Mouse (Mus musculus): ENCODE results near the gene Ang2. TPM values are rescaled to one million over a fixed set of nuclear protein-coding genes. Genes with fewer than 3 reads are reported as not detected.

The Ang2 gene
- total and polyA plus RNA-seq, 2 experiments from 2014 or later, result not detected

DNA sequence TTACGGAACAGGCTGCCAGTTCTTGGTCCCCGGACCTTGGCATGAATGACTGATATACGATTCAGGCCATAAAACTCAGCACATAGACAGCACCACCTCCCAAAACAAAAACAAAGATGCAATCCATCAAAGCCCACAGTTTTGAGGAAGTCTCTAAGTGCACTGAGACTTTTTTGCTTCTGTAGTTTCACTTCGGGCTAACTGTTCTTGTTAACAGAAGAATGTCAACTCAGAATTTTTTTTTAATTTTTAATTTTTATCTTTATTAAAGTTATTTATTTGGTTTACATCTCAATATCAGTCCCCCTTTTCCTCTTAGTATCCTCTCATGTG is 42.2 kb downstream of the Ang2 start:
- Histone ChIP-seq H3K9me3 (ENCODE audit: low read length) (no peaks in the 10 kb centered on the region), H3K36me3 (ENCODE audit: insufficient read depth, low read length) (no peaks in the 10 kb centered on the region), H3K4me2 (ENCODE audit: low read depth, low read length, poor library complexity, severe bottlenecking) (no peak overlapping the region), H3K27ac (ENCODE audit: low read depth, low read length) (no peak overlapping the region), H3K27me3 (ENCODE audit: insufficient read depth, low read length) (no peaks in the 10 kb centered on the region), H3K4me1 (ENCODE audit: insufficient read depth, low read length) (no peaks in the 10 kb centered on the region), H3K9ac (replicated peaks; ENCODE audit: low read length, poor library complexity, severe bottlenecking) (no peak overlapping the region), H3K4me3 (ENCODE audit: low read depth, low read length) (no peak overlapping the region)
- 88% methylated on average over 4 of the region's 4 CpGs for WGBS
- ATAC-seq (ENCODE audit: low FRiP score) (no peak), DNase-seq (ENCODE audit: low spot score) (no peak)
- TF ChIP-seq CTCF (IDR thresholded peaks at IDR 0.05), result no peak

DNA sequence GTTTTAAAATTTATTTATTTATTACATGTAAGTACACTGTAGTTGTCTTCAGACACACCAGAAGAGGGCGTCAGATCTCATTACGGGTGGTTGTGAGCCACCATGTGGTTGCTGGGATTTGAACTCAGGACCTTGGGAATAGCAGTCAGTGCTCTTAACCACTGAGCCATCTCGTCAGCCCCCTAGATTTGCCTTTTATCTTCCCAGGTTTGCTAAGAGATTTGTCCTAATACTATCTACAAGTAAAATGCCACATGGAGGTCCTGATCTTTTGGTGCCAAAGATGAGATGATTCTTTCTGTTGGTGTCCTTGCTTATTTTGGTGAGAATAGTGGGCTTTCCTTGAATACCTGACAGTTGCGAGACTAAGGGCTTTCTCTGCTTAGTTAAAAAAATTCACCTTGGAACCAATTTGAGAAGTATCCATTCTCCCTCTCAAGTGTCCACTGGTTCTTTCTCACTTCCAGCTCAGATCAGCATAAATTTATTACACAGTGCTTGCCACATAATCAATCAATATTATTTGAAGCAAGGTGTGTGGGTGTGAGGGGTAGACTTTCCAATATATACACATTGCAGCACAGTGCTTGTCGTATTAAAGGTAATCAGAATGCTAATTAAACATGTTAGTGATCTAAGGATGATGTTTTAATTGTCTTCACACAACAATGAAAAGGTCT is 42.8 kb downstream of the Ang2 start:
- TF ChIP-seq CTCF (IDR thresholded peaks at IDR 0.05), result no peak
- no peaks in the 10 kb centered on the region for H3K36me3 ChIP-seq (ENCODE audit: insufficient read depth, low read length)
- WGBS, result 89% methylated on average over 5 of the region's 5 CpGs
- no peak overlapping the region for H3K27ac ChIP-seq (ENCODE audit: low read depth, low read length)
- H3K4me3 ChIP-seq (ENCODE audit: low read depth, low read length), result no peak overlapping the region
- H3K9ac ChIP-seq (replicated peaks; ENCODE audit: low read length, poor library complexity, severe bottlenecking), result no peak overlapping the region
- DNase-seq (ENCODE audit: low spot score) (no peak), ATAC-seq (ENCODE audit: low FRiP score) (no peak)
- H3K27me3 ChIP-seq (ENCODE audit: insufficient read depth, low read length), result no peaks in the 10 kb centered on the region
- no peaks in the 10 kb centered on the region for H3K9me3 ChIP-seq (ENCODE audit: low read length)
- no peak overlapping the region for H3K4me2 ChIP-seq (ENCODE audit: low read depth, low read length, poor library complexity, severe bottlenecking)
- H3K4me1 ChIP-seq (ENCODE audit: insufficient read depth, low read length), result no peaks in the 10 kb centered on the region

DNA sequence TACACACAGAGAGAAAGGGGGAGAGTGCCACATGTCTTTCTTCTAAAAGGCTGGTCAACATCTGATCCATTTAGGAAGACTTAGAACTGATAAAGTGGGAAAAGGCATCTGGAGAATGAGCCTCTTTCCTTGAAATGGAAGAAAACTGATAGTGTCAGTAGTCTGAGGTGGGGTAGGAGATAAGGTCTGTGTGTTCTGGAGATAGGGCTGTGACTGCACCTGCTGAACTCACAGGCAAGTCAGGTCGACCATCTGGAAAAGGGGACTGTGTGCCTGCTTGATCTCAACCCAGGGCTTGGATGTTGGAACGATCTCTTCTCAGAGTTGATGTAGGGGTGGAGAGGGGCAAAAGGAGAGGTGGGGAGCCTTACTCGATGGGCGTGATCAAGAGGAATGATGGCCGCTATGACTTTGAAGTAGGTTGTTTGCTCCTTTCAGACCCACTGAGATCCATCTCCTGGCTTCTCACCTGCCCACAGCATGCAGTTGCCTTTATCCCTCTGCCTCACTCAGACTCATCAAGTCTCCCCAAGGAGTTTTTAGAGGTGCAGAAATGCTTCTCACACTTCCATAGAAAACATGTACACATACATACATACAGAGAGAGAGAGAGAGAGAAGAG is 46.6 kb downstream of the Ang2 start:
- Histone ChIP-seq H3K4me3 (ENCODE audit: low read depth, low read length) (no peak overlapping the region), H3K4me2 (ENCODE audit: low read depth, low read length, poor library complexity, severe bottlenecking) (no peak overlapping the region), H3K4me1 (ENCODE audit: insufficient read depth, low read length) (no peaks in the 10 kb centered on the region), H3K9me3 (ENCODE audit: low read length) (no peaks in the 10 kb centered on the region), H3K27ac (ENCODE audit: low read depth, low read length) (no peak overlapping the region), H3K36me3 (ENCODE audit: insufficient read depth, low read length) (no peaks in the 10 kb centered on the region), H3K27me3 (ENCODE audit: insufficient read depth, low read length) (no peaks in the 10 kb centered on the region), H3K9ac (replicated peaks; ENCODE audit: low read length, poor library complexity, severe bottlenecking) (no peak overlapping the region)
- WGBS, result 88% methylated on average over 5 of the region's 5 CpGs
- ATAC-seq (ENCODE audit: low FRiP score) (no peak), DNase-seq (ENCODE audit: low spot score) (no peak)
- no peak for TF ChIP-seq CTCF (IDR thresholded peaks at IDR 0.05)

DNA sequence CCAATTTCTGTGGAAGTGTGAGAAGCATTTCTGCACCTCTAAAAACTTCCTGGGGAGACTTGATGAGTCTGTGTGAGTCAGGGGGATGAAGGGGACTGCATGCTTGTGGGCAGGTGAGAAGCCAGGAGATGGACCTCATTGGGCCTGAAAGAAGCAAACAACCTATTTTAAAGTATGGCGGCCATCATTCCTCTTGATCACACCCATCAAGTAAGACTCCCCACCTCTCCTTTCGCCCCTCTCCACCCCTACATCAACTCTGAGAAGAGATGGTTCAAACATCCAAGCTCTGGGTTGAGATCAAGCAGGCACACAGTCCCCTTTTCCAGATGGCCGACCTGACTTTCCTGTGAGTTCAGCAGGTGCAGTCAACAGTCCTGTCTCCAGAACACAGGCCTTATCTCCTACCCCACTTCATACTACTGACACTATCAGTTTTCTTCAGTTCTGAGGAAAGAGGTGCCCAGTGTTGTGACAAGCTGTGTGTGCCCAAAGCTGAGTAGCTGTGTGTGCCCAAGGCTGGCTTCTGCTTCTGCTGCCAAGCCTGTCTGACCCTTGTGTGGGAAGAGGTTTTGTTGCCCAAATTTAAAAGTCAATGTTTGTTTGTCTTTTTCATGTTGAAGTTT is 48.6 kb downstream of the Ang2 start:
- H3K27ac ChIP-seq (ENCODE audit: low read depth, low read length), result no peak overlapping the region
- no peak overlapping the region for H3K9ac ChIP-seq (replicated peaks; ENCODE audit: low read length, poor library complexity, severe bottlenecking)
- DNase-seq (ENCODE audit: low spot score), result no peak
- H3K4me2 ChIP-seq (ENCODE audit: low read depth, low read length, poor library complexity, severe bottlenecking), result no peak overlapping the region
- TF ChIP-seq CTCF (IDR thresholded peaks at IDR 0.05), result no peak
- no peaks in the 10 kb centered on the region for H3K9me3 ChIP-seq (ENCODE audit: low read length)
- H3K4me3 ChIP-seq (ENCODE audit: low read depth, low read length), result no peak overlapping the region
- 93% methylated on average over 3 of the region's 3 CpGs for WGBS
- H3K27me3 ChIP-seq (ENCODE audit: insufficient read depth, low read length), result no peaks in the 10 kb centered on the region
- H3K36me3 ChIP-seq (ENCODE audit: insufficient read depth, low read length), result no peaks in the 10 kb centered on the region
- ATAC-seq (ENCODE audit: low FRiP score), result no peak
- no peaks in the 10 kb centered on the region for H3K4me1 ChIP-seq (ENCODE audit: insufficient read depth, low read length)

DNA sequence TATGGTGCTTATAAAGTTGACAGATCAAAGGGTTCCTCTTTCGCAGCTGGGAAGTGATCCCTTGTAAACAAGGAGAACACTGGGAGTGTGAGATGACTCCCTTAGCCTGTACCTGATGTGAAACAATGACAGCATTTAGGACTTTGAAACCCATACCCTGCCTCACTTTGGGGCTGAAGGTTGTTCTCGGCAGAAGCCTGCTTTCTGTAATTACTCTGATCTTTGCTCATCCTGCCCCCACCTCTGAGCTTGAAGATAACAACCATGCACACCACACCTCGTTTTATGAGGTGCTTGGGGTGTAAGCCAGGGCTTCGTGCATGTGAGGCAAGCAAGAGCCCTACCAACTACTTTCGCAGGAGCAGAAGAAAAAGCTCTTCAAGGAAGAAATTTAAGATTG is 49.8 kb downstream of the Ang2 start:
- DNase-seq (ENCODE audit: low spot score) (no peak), ATAC-seq (ENCODE audit: low FRiP score) (no peak)
- H3K4me3 ChIP-seq (ENCODE audit: low read depth, low read length), result no peak overlapping the region
- no peaks in the 10 kb centered on the region for H3K4me1 ChIP-seq (ENCODE audit: insufficient read depth, low read length)
- no peak for TF ChIP-seq CTCF (IDR thresholded peaks at IDR 0.05)
- no peak overlapping the region for H3K27ac ChIP-seq (ENCODE audit: low read depth, low read length)
- H3K36me3 ChIP-seq (ENCODE audit: insufficient read depth, low read length), result no peaks in the 10 kb centered on the region
- WGBS, result 75% methylated on average over 5 of the region's 5 CpGs
- no peak overlapping the region for H3K9ac ChIP-seq (replicated peaks; ENCODE audit: low read length, poor library complexity, severe bottlenecking)
- H3K27me3 ChIP-seq (ENCODE audit: insufficient read depth, low read length), result no peaks in the 10 kb centered on the region
- no peaks in the 10 kb centered on the region for H3K9me3 ChIP-seq (ENCODE audit: low read length)
- no peak overlapping the region for H3K4me2 ChIP-seq (ENCODE audit: low read depth, low read length, poor library complexity, severe bottlenecking)

DNA sequence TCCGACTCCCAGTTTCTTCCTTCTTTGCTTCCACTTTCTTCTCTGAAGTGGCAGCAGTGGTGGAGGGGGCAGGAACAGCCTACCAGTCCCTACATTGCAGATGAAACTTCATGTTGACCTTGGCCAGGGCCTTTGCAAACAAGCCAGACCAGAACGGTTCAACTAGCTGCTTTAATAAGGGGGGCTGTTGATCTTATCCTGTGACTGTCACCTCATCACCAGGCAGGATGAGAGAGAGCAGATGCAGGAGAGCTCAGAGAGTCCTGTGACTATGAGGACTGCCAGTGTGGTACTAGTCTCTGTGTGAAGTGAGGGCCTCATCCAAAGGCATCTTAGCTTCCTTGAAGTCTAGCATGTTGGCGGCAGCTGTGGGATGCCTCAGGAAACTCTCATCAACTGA is 50.9 kb downstream of the Ang2 start:
- DNase-seq (ENCODE audit: low spot score), result no peak
- Histone ChIP-seq H3K27ac (ENCODE audit: low read depth, low read length) (no peak overlapping the region), H3K27me3 (ENCODE audit: insufficient read depth, low read length) (no peaks in the 10 kb centered on the region), H3K4me1 (ENCODE audit: insufficient read depth, low read length) (no peaks in the 10 kb centered on the region), H3K4me3 (ENCODE audit: low read depth, low read length) (no peak overlapping the region), H3K36me3 (ENCODE audit: insufficient read depth, low read length) (no peaks in the 10 kb centered on the region), H3K4me2 (ENCODE audit: low read depth, low read length, poor library complexity, severe bottlenecking) (no peak overlapping the region), H3K9me3 (ENCODE audit: low read length) (no peaks in the 10 kb centered on the region), H3K9ac (replicated peaks; ENCODE audit: low read length, poor library complexity, severe bottlenecking) (no peak overlapping the region)
- no peak for TF ChIP-seq CTCF (IDR thresholded peaks at IDR 0.05)
- WGBS, result 68% methylated on average over 3 of the region's 3 CpGs
- no peak for ATAC-seq (ENCODE audit: low FRiP score)
